Mouse (Mus musculus) bone marrow macrophage, adult 2 months (primary cell): ENCODE measurements around the gene C330021F23Rik. TPM values are rescaled to one million over a fixed set of nuclear protein-coding genes. Genes with fewer than 3 reads are reported as not detected.

Experiments used
- H3K27ac ChIP-seq: 2 replicates; pipeline ENCODE4 v1.5.1; 2012; ENCODE audit warnings: low read depth, low read length; ENCODE audit not compliant: insufficient read depth
- H3K4me1 ChIP-seq: 2 replicates; pipeline ENCODE4 v1.6.1; 2012; ENCODE audit warnings: low read length; ENCODE audit not compliant: control insufficient read depth, insufficient read depth
- H3K4me3 ChIP-seq: 2 replicates; pipeline ENCODE4 v1.5.1; 2012; ENCODE audit warnings: mild to moderate bottlenecking, low read length, moderate library complexity; ENCODE audit not compliant: insufficient read depth
- CTCF ChIP-seq: IDR thresholded peaks from 2 replicates; pipeline ENCODE4 v1.5.1; 2012; ENCODE audit warnings: low read depth, mild to moderate bottlenecking, low read length, moderate library complexity
- POLR2A ChIP-seq: IDR thresholded peaks from 2 replicates; pipeline ENCODE4 v1.6.1; 2012; ENCODE audit warnings: mild to moderate bottlenecking, low read depth, low read length, borderline replicate concordance
- polyA plus RNA-seq: library from polyadenylated mRNA; stranded (reverse); fragments of >200 nt; gene quantifications from 2 replicates; pipeline ENCODE4 v1.2.4, GENCODE M21; 2012; ENCODE audit not compliant: missing spikeins, insufficient read depth, insufficient read length

Gene C330021F23Rik
- polyA plus RNA-seq, 1 experiment = not detected

DNA sequence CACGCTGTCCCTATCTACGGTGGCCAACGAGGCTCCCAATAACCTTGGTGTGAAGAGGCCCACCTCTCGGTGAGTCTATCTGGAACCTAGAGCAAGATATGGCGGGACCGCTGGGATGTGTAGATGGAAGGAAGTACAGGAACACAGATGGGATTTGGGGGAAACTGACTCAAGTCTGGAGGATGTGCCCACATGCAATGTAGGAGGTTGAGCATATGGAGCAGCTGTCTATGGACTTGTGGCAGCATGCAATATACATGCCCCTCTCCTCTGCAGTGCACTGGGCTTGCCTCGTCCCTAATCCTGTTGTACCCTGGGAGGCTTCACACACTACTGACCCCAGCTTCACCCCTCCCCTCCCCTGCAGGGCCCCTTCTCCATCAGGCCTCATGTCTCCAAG lies 40.0 kb downstream of the C330021F23Rik start:
- H3K4me3 ChIP-seq = no peak overlapping the region
- TF ChIP-seq CTCF (no peak), POLR2A (no peak)
- no peak overlapping the region for H3K27ac ChIP-seq
- no peaks in the 10 kb centered on the region for H3K4me1 ChIP-seq

- TF ChIP-seq POLR2A (no peak), CTCF (no peak)
- Histone ChIP-seq H3K27ac (no peak overlapping the region), H3K4me3 (no peak overlapping the region), H3K4me1 (no peaks in the 10 kb centered on the region)
These were observed 41.4 kb downstream of the C330021F23Rik start for GRCm38 (mm10) chr8:3609046-3609815.

DNA sequence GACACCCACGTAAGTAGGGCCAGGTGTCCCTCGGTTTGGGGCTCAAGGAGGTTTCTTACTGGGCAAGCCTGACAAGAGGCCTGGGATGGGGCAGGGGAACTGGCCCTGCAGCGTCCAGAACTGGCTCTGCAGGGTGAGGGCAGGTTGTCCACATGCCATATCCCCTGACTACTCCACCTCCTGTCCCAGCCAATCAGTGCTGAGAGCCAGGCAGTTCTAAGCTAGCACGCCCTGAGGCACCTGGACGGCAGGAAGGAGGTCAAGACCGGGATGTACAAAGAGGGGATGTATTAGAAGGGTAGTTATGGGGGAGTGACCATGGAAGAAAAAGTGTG lies 42.0 kb downstream of the C330021F23Rik start:
- H3K4me1 ChIP-seq = no peaks in the 10 kb centered on the region
- H3K4me3 ChIP-seq = no peak overlapping the region
- no peak for TF ChIP-seq POLR2A
- no peak for TF ChIP-seq CTCF
- H3K27ac ChIP-seq = no peak overlapping the region

DNA sequence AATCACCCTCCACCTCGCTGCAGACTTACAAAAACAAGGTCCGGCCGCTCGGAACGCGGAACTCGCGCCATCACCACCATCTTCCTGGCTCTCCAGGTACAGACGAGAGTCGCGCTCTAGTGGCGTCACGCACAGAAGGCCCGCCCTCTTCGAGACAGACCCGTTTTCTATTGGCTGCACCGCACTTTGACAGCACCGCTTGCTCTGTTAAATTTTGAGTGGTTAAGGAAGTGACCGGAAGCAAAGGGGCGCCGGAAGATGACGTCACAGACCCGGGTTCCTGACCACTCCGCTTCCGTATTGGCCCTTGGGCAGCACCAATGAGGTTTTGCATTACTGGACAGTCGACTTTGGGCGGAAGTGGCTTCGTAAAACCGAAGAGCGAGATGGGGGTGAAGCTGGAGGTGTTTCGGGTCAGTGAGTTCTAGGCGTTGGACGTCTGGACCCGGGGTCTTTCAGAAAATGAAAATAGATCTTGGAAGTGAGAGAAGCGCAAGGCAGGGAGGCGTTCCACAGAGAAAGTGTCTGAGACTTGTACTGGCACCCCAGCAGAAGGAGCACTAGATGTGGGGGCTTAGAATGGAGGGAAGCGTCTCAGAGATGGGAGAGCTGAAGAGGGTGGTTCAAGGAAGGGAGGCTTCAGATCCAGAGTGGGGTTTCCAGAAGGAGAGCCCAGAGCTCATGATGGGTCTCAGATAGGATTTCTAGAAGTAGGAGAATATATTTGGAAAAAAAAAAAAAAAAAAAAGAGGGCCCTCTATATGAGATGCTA lies 53.6 kb downstream of the C330021F23Rik start, which contains the start of the genes Xab2 and Pet100:
Gene Xab2, minus strand, starts transcription at position 118 of the 772 bp plus-strand sequence.
Gene Pet100, plus strand, starts transcription at position 350 of the 772 bp plus-strand sequence.
- H3K27ac ChIP-seq = no peak within 1 kb of the TSS
- peaks cover 4% of the 10 kb centered on the region; the same call in 1 of the 2 replicates for H3K4me1 ChIP-seq
- TF ChIP-seq POLR2A (0 out of 2 replicates have a peak, but pooled peaks have one; percentile 28), CTCF (no peak)
- H3K4me3 ChIP-seq = peak within 1 kb of the TSS; percentile 82

GRCm38 (mm10) chr8:3622119-3622518 lies 54.3 kb downstream of the C330021F23Rik start:
- no peak overlapping the region for H3K27ac ChIP-seq
- peaks cover 4% of the 10 kb centered on the region; the same call in 1 of the 2 replicates for H3K4me1 ChIP-seq
- TF ChIP-seq POLR2A = no peak
- TF ChIP-seq CTCF = no peak
- peak overlapping the region; percentile 81 for H3K4me3 ChIP-seq

GRCm38 (mm10) chr8:3625445-3625844 lies 57.7 kb downstream of the C330021F23Rik start, which contains the start of gene Pcp2:
TSS of gene Pcp2 (minus strand) at chr8:3625545.
- H3K4me3 ChIP-seq = no peak within 1 kb of the TSS
- no peak within 1 kb of the TSS for H3K27ac ChIP-seq
- peaks cover 5% of the 10 kb centered on the region for H3K4me1 ChIP-seq
- TF ChIP-seq CTCF (no peak), POLR2A (no peak)

- TF ChIP-seq CTCF (no peak), POLR2A (no peak)
- Histone ChIP-seq H3K4me1 (peaks cover 9% of the 10 kb centered on the region), H3K4me3 (no peak overlapping the region), H3K27ac (no peak overlapping the region)
These were observed 59.2 kb downstream of the C330021F23Rik start for GRCm38 (mm10) chr8:3626971-3627370.

GRCm38 (mm10) chr8:3628014-3628413 lies 60.2 kb downstream of the C330021F23Rik start:
- TF ChIP-seq CTCF = no peak
- TF ChIP-seq POLR2A = no peak
- no peak overlapping the region for H3K27ac ChIP-seq
- peaks cover 9% of the 10 kb centered on the region for H3K4me1 ChIP-seq

DNA sequence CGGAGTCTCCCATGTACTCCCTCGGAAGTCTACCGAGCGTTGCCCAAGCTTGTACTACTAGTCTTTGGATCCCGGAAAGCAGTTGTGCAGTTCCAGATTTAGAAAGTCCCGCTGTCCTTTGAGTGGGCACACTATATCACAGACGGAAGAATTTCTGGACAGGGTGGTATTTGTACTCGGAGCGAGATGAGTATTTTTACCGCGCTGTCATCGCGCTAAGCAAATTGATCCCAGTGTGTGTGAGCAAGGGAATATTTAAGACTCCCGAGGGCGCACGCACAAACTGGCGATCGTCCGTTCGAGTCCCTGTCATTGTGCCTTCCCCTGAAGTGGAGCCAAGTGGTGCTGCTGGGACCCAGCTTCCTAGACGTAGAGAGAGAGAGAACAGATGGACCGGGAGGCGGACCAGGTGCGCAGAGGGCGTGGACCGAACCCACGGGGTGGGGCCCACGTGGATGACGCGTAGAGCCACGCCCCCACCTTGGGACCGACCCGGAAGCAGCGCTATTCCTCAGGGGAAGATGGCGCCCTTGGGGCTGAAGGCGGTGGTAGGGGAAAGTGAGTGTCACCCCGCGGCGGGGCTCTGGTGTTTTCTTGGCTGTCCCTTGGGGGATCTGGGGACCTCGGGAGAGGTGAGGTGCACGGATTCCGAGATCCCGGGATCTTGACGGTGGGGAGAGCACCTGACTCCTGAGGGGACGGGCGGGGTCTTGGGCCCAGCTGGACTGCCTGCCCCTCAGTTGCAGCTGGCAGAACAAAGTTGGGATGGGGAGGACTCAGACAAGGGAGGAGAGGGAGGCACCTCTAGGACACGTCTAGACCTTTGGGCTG lies 63.1 kb downstream of the C330021F23Rik start, which contains the start of gene Stxbp2:
Gene Stxbp2, plus strand, starts transcription at position 309 of the 831 bp plus-strand sequence.
- H3K4me1 ChIP-seq = peaks cover 9% of the 10 kb centered on the region
- H3K27ac ChIP-seq = peak within 1 kb of the TSS; percentile 28
- TF ChIP-seq POLR2A = peak; percentile 80; the same call in 1 of the 2 replicates
- no peak for TF ChIP-seq CTCF
- H3K4me3 ChIP-seq = peak within 1 kb of the TSS; percentile 79

More at GRCm38 (mm10) chr8:3628014-3628413, 60.2 kb downstream of the C330021F23Rik start:
- H3K4me3 ChIP-seq = no peak overlapping the region
